Mouse (Mus musculus): ENCODE data around the gene Mpv17l2.

Gene Mpv17l2

DNA sequence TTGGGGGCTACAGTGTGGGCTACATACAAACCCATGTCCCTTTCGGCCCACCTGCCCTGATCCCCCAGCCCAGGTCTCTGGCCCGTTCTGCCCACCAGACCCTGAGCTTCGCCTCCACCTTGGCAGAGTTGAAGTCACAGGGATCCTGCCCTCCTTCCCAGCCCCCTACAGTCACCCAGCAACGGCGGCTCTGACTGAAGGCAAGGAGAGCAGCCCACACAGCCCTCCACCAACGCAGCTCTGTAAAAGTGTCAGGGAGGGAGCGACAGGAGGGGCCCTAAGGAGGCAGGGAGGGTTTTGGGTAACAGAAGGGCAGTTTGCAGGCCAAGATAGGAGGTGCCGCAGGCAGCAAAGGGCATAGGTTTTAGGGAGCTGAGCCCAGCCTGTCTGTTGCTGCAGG is 30.1 kb upstream of the Mpv17l2 start:
- no peak for DNase-seq (ENCODE audit: low read depth, low spot score)

GRCm38 (mm10) chr8:70789046-70789445 is 28.3 kb upstream of the Mpv17l2 start:
- DNase-seq (ENCODE audit: low read depth, low spot score): no peak

DNA sequence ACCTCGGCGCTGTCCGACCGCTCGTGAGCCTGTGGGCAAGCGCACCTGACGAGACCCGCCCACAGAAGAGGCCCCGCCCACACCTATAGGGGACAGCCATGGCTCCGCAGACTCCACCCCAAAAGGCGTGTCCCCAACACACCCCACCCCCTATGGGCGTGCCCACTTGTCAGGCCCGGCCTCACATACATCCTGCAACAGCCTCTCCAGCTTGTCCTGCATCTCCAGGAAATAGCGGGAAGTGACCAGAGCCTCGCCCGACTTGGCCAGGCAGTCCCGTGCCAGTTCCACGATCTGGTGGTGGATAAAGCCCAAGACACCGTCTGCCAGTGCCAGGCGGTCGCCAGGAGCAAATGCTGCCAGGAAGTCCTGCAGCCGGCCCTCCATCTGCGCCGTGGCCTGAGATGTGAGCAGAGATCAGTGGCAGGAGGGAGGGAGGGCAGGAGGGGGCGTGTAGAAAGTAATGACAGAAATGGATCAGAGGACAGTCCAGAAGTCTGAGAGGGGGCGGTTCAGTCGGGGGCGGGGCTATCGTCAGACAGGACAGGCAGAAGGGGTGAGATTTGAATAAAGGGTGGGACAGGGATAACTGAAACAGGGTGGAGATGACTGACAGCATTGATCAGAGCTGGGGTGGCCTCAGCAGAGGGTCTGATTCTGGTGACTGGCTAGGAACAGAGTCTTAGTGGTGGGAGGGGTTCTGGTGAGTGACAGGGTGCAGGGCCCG is 27.4 kb upstream of the Mpv17l2 start:
- no peak for DNase-seq (ENCODE audit: low read depth, low spot score)

- DNase-seq (ENCODE audit: low read depth, low spot score): no peak
These were observed 26.3 kb upstream of the Mpv17l2 start for GRCm38 (mm10) chr8:70787051-70787445.

DNA sequence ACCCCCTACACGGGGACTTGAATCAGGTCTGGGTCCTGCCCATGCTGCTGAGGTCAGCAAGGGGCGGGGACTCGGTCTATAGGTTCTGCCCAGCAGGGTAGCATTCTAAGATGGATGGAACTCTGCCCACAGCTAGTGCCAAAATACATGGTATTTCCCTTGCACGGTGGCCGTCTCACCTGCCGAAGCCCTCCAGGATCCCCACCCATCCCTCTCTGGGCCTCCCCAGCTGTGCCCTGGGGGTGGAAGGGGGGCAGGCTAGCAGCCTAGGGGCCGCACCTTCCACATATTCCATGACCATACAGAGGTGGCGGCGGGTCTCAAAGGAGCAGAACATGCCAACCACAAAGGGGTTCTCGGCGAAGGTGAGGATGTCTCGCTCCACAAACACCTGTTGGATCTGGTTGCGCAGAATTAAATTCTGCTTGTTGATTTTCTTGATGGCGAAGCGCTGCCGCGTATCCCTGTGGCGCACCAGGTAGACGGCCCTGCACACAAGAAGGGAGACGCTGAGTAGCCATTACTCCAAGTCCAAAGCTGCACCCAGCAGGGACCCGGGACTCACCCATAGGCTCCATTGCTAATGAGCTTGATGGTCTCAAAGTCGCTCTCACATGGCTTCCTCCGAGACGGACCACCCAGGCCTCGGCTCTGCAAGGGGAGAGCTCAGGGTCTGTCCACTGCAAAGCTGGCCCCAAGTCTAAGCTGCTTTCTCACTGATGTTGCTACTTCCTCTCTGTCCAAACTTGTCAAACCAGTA is 25.7 kb upstream of the Mpv17l2 start:
- DNase-seq (ENCODE audit: low read depth, low spot score): no peak

DNA sequence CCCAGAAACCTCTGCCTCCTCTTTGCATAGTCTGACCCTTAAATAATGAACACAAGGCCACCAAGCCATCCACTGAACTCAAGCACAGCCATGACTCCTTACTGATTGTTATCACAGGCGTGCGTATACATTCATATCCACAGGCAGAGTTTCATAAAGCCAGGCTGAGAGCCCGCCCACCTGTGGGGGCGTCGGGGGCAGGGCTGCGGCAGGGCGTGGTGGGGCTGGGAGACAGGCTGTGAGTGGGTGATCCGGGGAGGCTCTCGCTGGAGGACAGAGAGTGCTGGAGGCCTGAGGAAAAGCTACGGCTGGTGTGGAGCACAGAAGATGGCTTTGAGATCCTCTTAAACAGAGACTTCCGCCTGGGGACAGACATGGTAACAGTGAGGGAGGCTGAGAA is 19.3 kb upstream of the Mpv17l2 start:
- DNase-seq (ENCODE audit: low read depth, low spot score): no peak

GRCm38 (mm10) chr8:70776496-70777444 is 16.0 kb upstream of the Mpv17l2 start, which contains the start of gene Pik3r2:
TSS of gene Pik3r2 (minus strand) at chr8:70776713.
- DNase-seq (ENCODE audit: low read depth, low spot score): peak; percentile 98

DNA sequence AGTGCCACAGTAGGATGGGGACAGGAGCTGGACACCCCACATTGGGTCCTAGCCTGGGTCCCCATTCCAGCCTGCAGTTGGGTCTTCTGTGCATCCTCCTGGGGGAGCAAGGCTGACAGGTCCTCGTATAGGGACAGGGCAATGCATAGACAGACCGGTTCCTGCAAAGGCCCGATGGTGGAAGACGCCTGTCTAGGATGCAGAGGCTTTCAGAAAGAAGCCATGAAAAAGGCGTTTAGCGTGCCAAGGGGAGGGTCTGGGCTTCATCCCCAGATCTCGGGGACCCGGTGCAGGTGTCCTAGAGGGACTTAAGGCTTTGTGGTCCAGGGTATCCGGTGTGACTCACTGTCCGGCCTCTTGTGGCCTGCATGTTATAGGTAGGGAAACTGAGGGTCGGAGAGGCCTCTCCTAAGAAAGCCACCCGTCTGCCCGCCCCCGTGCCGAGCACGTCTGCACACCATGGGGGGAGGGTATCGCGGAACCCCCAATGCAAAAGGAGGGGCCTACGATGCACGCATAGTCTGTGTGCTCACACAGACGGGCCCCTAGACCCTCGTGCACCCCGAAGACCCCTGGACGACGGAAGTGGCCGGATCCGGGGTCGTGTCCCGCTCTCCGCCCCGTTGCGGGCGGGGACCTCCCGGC is 15.2 kb upstream of the Mpv17l2 start:
- no peak for DNase-seq (ENCODE audit: low read depth, low spot score)

DNA sequence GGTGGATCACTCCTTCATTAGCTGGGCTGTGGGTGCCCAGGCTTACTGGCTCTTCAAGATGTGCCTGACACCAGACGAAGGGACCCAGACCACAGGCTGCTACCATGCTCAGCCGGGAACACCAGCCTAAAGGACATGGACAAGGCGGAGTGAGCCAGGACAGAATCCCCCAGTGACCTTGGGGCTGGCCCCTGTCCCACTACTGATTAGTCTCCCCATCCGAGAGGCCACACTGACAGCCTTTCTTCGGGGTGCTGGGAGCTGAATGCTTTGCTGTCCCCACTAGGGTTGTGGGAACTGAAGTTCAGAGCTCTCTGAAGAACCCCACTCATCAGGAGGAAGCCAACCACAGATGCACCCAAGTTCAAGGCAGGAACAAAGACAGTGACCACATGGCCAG is 14.5 kb upstream of the Mpv17l2 start:
- no peak for DNase-seq (ENCODE audit: low read depth, low spot score)

GRCm38 (mm10) chr8:70774740-70775139 is 14.0 kb upstream of the Mpv17l2 start:
- DNase-seq (ENCODE audit: low read depth, low spot score): no peak

DNA sequence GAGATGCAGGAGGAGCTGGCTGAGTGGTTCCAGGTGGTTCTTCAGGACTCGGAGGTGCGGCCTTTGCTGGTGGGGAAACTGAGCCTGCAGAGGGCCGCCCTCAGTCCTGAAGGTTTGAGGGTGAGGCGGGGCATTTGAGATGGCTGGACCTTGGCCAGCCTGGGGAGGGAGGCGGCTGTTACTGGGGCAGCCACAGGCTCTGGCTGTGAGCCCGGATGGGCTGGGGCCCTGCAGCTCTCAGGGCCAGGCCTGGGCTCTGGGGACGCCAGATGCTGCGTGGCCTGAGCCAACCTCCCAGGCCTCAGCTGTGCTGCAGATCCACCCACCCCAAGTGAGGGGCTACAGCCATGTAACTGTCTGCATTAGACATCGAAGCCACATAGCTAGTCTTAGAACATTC is 13.1 kb upstream of the Mpv17l2 start:
- DNase-seq (ENCODE audit: low read depth, low spot score): peak; percentile 94

DNA sequence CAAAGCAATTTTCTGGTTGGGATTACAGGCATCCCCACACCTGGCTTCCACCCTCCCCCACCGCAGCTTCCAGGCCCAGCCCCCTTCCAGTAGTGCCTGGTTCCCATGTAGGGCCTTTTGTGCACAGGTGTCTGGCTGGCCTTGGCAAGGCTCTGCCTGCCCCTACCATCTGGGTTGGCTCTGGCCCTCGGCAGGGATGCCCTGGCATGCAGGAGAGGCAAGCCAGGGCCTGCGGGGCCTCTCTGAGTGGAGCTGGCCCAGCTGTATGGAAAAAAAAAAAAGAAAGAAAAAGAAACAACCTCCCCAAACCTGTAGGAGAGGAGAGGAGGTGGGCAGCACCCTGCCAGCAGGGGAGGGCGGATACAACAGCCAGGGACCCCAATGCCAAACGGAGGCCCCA is 12.7 kb upstream of the Mpv17l2 start:
- no peak for DNase-seq (ENCODE audit: low read depth, low spot score)

GRCm38 (mm10) chr8:70772890-70773289 is 12.1 kb upstream of the Mpv17l2 start:
- DNase-seq (ENCODE audit: low read depth, low spot score): no peak

- no peak for DNase-seq (ENCODE audit: low read depth, low spot score)
These were observed 11.3 kb upstream of the Mpv17l2 start for GRCm38 (mm10) chr8:70772075-70772474.

- DNase-seq (ENCODE audit: low read depth, low spot score): no peak
These were observed 10.5 kb upstream of the Mpv17l2 start for GRCm38 (mm10) chr8:70771217-70771616.

- no peak for DNase-seq (ENCODE audit: low read depth, low spot score)
These were observed 10.0 kb upstream of the Mpv17l2 start for GRCm38 (mm10) chr8:70770748-70771147.

DNA sequence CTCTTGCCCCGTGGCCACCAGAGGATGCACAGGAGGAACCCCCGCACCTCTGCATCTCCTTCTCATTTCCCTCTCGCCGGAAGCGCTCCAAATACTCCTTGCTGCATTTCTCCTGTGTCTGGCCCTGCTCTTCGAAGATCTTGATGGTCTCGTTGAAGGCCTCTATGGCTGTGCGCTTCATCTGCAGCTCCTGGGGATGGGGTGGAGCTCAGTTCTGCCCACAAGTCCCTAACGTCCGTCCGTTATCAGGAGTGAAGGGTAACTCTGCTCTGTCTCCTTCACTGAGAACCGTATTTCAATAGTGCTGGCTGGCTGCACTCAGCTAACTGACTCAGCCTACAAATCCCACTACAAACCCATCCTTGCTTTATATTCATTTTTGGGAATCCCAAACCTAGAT is 9.1 kb upstream of the Mpv17l2 start:
- DNase-seq (ENCODE audit: low read depth, low spot score): no peak

GRCm38 (mm10) chr8:70769359-70769758 is 8.6 kb upstream of the Mpv17l2 start:
- peak; percentile 91 for DNase-seq (ENCODE audit: low read depth, low spot score)

- DNase-seq (ENCODE audit: low read depth, low spot score): no peak
These were observed 8.2 kb upstream of the Mpv17l2 start for GRCm38 (mm10) chr8:70768956-70769355.

GRCm38 (mm10) chr8:70768231-70768776 is 7.6 kb upstream of the Mpv17l2 start:
- DNase-seq (ENCODE audit: low read depth, low spot score): no peak

DNA sequence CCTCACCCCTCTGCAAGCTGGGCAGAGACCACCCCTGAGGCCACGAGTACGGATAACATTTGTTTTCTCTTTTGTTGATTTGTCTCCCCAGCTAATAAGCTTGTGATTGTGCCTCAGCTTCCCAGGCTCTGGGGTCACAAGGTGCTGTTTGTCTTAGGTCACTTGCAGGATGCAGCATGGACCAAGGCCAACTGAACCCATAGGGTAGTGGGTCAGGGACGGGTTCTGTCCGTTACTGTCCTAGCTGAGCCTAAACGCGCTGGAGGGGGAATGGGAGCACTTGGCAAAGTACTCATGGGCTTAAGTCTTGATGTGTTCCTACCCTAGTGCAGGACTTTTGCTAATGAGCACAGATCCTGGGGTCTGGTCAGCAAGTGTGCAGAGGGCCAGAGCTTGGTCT is 6.8 kb upstream of the Mpv17l2 start:
- no peak for DNase-seq (ENCODE audit: low read depth, low spot score)
